In the genomic region with DNA sequence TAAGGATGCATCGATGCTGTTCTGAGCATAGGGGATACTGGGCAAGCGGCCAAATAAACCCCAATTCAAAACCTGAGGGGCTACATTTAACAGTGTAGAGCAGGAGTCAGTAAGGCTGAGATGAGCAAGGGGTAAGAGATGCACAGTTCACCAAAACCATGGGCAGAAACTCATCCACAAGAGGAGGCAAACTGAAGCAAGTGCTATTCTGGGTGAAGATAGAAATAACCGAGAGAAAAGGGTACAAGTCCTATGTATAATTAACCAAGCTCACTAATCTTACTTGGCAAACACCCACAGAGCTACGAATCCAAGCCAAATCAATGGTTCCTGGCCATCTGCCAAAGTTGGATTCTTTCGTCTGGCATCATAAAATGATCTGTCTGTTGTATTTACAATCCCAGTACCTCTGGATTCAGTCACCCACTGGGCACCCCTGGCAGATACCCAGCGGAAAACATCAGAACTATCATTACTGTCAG, we compare ENCODE assay signal across 9 mouse cellular contexts. TPM values are rescaled to one million over a fixed set of nuclear protein-coding genes. Genes with fewer than 3 reads are reported as not detected.
DNase-seq lines count a peak whose midpoint lies in the region; ATAC-seq lines count a peak whose summit lies in the region.
"Had no signal": no experiment of that assay in that cellular context is flagged by ENCODE, and none has a peak within 500 bp of the region (broad histone marks: within the 10 kb centered on the region; RNA-seq: fewer than 3 reads in every experiment).

No protein-coding gene starts in this region.

- no peaks in the 10 kb centered on the region for H3K27me3 ChIP-seq in forebrain, embryonic 14.5 days (replicated peaks; ENCODE audit: control insufficient read depth, insufficient read depth, low read length)
- peaks cover 28% of the 10 kb centered on the region for H3K27me3 ChIP-seq in liver, embryonic 15.5 days

- peaks cover 46% of the 10 kb centered on the region for H3K4me1 ChIP-seq in forebrain, embryonic 14.5 days (ENCODE audit: control insufficient read depth, insufficient read depth, low read length)
- H3K4me1 ChIP-seq in liver, embryonic 15.5 days (replicated peaks), result peaks cover 23% of the 10 kb centered on the region

- H3K4me2 ChIP-seq in forebrain, embryonic 14.5 days (ENCODE audit: low read length), result peak overlapping the region; percentile 37
- H3K4me2 ChIP-seq in liver, embryonic 15.5 days, result peak overlapping the region; percentile 20

- H3K9ac ChIP-seq in forebrain, embryonic 14.5 days (ENCODE audit: low read length), result no peak overlapping the region
- no peak overlapping the region for H3K9ac ChIP-seq in liver, embryonic 15.5 days
- H3K9ac ChIP-seq: liver, embryonic 14.5 days had no signal

- DNase-seq in layer of hippocampus, adult 8-10 months (ENCODE audit: low spot score in 2 of 2), result peak; percentile 15 to 31
- DNase-seq in layer of hippocampus, postnatal 10 days (ENCODE audit: low spot score in 2 of 2), result no peak
- peak; percentile 84 for DNase-seq in Muller cell, postnatal 12 days (ENCODE audit: inconsistent ontology term)
- peak; percentile 90 for DNase-seq in forebrain, embryonic 14.5 days (ENCODE audit: low spot score)
- no peak for DNase-seq in ovary, adult 18-20 months (ENCODE audit: low spot score)
- DNase-seq in embryo, embryonic 11 days, result no peak
- no peak for DNase-seq in lung, postnatal 25 days (ENCODE audit: low spot score)

- H3K36me3 ChIP-seq in forebrain, embryonic 14.5 days (ENCODE audit: control insufficient read depth, insufficient read depth, low read length), result no peaks in the 10 kb centered on the region
- H3K36me3 ChIP-seq in liver, embryonic 15.5 days (replicated peaks), result no peaks in the 10 kb centered on the region

- no peaks in the 10 kb centered on the region for H3K9me3 ChIP-seq in forebrain, embryonic 14.5 days (replicated peaks; ENCODE audit: control insufficient read depth, low read length)
- no peaks in the 10 kb centered on the region for H3K9me3 ChIP-seq in liver, embryonic 15.5 days (replicated peaks)

- 17% methylated on average over 6 of the region's 6 CpGs for WGBS in forebrain, embryonic 14.5 days
- WGBS in liver, embryonic 15.5 days (ENCODE audit: insufficient replicate concordance), result 43% methylated on average over 6 of the region's 6 CpGs

- no peak overlapping the region for H3K4me3 ChIP-seq in forebrain, embryonic 14.5 days (ENCODE audit: low read depth, low read length)
- H3K4me3 ChIP-seq in liver, embryonic 15.5 days (replicated peaks), result no peak overlapping the region

- H3K27ac ChIP-seq in forebrain, embryonic 14.5 days (ENCODE audit: low read depth, low read length), result peak overlapping the region; percentile 68; the same call in 1 of the 2 replicates
- H3K27ac ChIP-seq in liver, embryonic 15.5 days (replicated peaks), result no peak overlapping the region
- H3K27ac ChIP-seq: liver, embryonic 14.5 days had no signal

- ATAC-seq in forebrain, embryonic 14.5 days, result peak; percentile 66
- no peak for ATAC-seq in liver, embryonic 15.5 days (ENCODE audit: insufficient read depth)

RNA-seq across cellular contexts. Expression of a gene that starts 6.3 kb away (rescaled TPM):
- total RNA-seq in layer of hippocampus, adult 8-10 months (2022), result 1 to 10 TPM; 4.4 to 7.1 (median 5.3) TPM
- 1 to 10 TPM; 5.2 to 5.7 TPM for total RNA-seq in layer of hippocampus, postnatal 10 days (2021)
- 5.9 and 6.3 TPM in 2 replicates for polyA plus RNA-seq in forebrain, embryonic 14.5 days (2014; fragmentation: Nextera tagmentation; extraction: Ambion mirVana)
- polyA plus RNA-seq in liver, embryonic 15.5 days (2015; fragmentation: Nextera tagmentation; extraction: Ambion mirVana), result 2.3 and 3.5 TPM in 2 replicates

Comparison
In these comparisons a context has a peak if more than half of its experiments do, and no peak if none do; other contexts are left out.
1. DNase-seq: peak in layer of hippocampus, adult 8-10 months (2 of 2), Muller cell, postnatal 12 days (single experiment) and forebrain, embryonic 14.5 days (single experiment); none in layer of hippocampus, postnatal 10 days (0 of 2), ovary, adult 18-20 months (single experiment), embryo, embryonic 11 days (single experiment) and lung, postnatal 25 days (single experiment).